ENCODE assay signal across 8 mouse cellular contexts in genomic region chr11:70763582-70763935, GRCm38 (mm10). TPM values are rescaled to one million over a fixed set of nuclear protein-coding genes. Genes with fewer than 3 reads are reported as not detected.
A peak's percentile ranks its signal among the peaks of the same experiment; 100 is the strongest.
DNase-seq lines count a peak whose midpoint lies in the region; ATAC-seq and TF ChIP-seq lines count a peak whose summit lies in the region.

No protein-coding gene starts in this region.

- peak overlapping the region; percentile 91 for H3K27ac ChIP-seq in testis, adult 2 months (ENCODE audit: control insufficient read depth, insufficient read depth, low read depth, low read length)
- peak overlapping the region; percentile 57; the same call in 1 of the 2 replicates for H3K27ac ChIP-seq in forebrain, embryonic 12.5 days
- H3K27ac ChIP-seq in limb, embryonic 14.5 days (replicated peaks; ENCODE audit: low read depth, low read length): no peak overlapping the region
- peak overlapping the region; percentile 61 for H3K27ac ChIP-seq in stomach, postnatal 0 days (replicated peaks)

- DNase-seq in testis, postnatal 14 days (ENCODE audit: low spot score): no peak
- DNase-seq in limb, embryonic 14.5 days (ENCODE audit: low spot score): no peak
- DNase-seq in stomach, postnatal 0 days (ENCODE audit: low spot score): no peak
- DNase-seq in thymus, postnatal 4 days: no peak
- no peak for DNase-seq in cerebellum, adult 9-10 months

- H3K36me3 ChIP-seq in testis, adult 2 months (ENCODE audit: control insufficient read depth, insufficient read depth, low read length): no peaks in the 10 kb centered on the region
- H3K36me3 ChIP-seq in forebrain, embryonic 12.5 days (replicated peaks): no peaks in the 10 kb centered on the region; the same call in 1 of the 2 replicates
- no peaks in the 10 kb centered on the region for H3K36me3 ChIP-seq in limb, embryonic 14.5 days (ENCODE audit: control insufficient read depth, insufficient read depth, low read length)
- no peaks in the 10 kb centered on the region for H3K36me3 ChIP-seq in stomach, postnatal 0 days (ENCODE audit: control insufficient read depth, insufficient read depth, low read length)

- no peaks in the 10 kb centered on the region for H3K9me3 ChIP-seq in forebrain, embryonic 12.5 days
- no peaks in the 10 kb centered on the region for H3K9me3 ChIP-seq in limb, embryonic 14.5 days (ENCODE audit: control insufficient read depth, low read length)
- no peaks in the 10 kb centered on the region for H3K9me3 ChIP-seq in stomach, postnatal 0 days (ENCODE audit: control insufficient read depth, low read length)

- no peaks in the 10 kb centered on the region for H3K27me3 ChIP-seq in testis, adult 2 months (ENCODE audit: control insufficient read depth, insufficient read depth, low read length)
- peaks cover 2% of the 10 kb centered on the region; the same call in 1 of the 2 replicates for H3K27me3 ChIP-seq in forebrain, embryonic 12.5 days
- no peaks in the 10 kb centered on the region for H3K27me3 ChIP-seq in limb, embryonic 14.5 days (ENCODE audit: control insufficient read depth, insufficient read depth, low read length)
- no peaks in the 10 kb centered on the region for H3K27me3 ChIP-seq in stomach, postnatal 0 days (ENCODE audit: control insufficient read depth, insufficient read depth, low read length)

- WGBS in forebrain, embryonic 12.5 days: 35% methylated on average over 3 of the region's 3 CpGs
- 38% methylated on average over 3 of the region's 3 CpGs for WGBS in limb, embryonic 14.5 days
- 27% methylated on average over 3 of the region's 3 CpGs for WGBS in stomach, postnatal 0 days

- no peak for TF ChIP-seq CTCF in testis, adult 2 months (IDR thresholded peaks at IDR 0.05; ENCODE audit: control insufficient read depth, insufficient read depth, insufficient replicate concordance, low read depth, low read length)
- no peak for TF ChIP-seq CTCF in stomach, postnatal 0 days (IDR thresholded peaks at IDR 0.05; ENCODE audit: low read depth)

- TF ChIP-seq EP300 in stomach, postnatal 0 days (optimal IDR thresholded peaks at IDR 0.05): no peak

- peak overlapping the region; percentile 93 for H3K4me3 ChIP-seq in testis, adult 2 months (ENCODE audit: control insufficient read depth, low read depth, low read length)
- peak overlapping the region; percentile 82 for H3K4me3 ChIP-seq in forebrain, embryonic 12.5 days (replicated peaks)
- peak overlapping the region; percentile 70 for H3K4me3 ChIP-seq in limb, embryonic 14.5 days (replicated peaks; ENCODE audit: low read length)
- peak overlapping the region; percentile 65 for H3K4me3 ChIP-seq in stomach, postnatal 0 days (ENCODE audit: low read depth, low read length)

- no peak for TF ChIP-seq POLR2A in testis, adult 2 months (IDR thresholded peaks at IDR 0.05; ENCODE audit: control insufficient read depth, low read depth, low read length)
- TF ChIP-seq POLR2A in limb, embryonic 14.5 days (IDR thresholded peaks at IDR 0.05; ENCODE audit: borderline replicate concordance, extremely low read depth, insufficient read depth, insufficient read length): no peak

- no peak for ATAC-seq in forebrain, embryonic 12.5 days (ENCODE audit: low FRiP score)
- ATAC-seq in limb, embryonic 14.5 days (ENCODE audit: low FRiP score, low read depth): no peak
- ATAC-seq in stomach, postnatal 0 days (ENCODE audit: low FRiP score, low TSS enrichment): no peak; the same call in 1 of the 2 replicates
- no peak for ATAC-seq in frontal cortex, adult (ENCODE audit: low TSS enrichment)

- peak overlapping the region; percentile 79 for H3K9ac ChIP-seq in forebrain, embryonic 12.5 days
- H3K9ac ChIP-seq in limb, embryonic 14.5 days (ENCODE audit: low read depth, low read length, severe bottlenecking): peak overlapping the region; percentile 76
- H3K9ac ChIP-seq in stomach, postnatal 0 days (ENCODE audit: low read length): peak overlapping the region; percentile 77

- H3K4me2 ChIP-seq in forebrain, embryonic 12.5 days: peak overlapping the region; percentile 73
- peak overlapping the region; percentile 71 for H3K4me2 ChIP-seq in limb, embryonic 14.5 days (replicated peaks; ENCODE audit: low read depth, low read length, severe bottlenecking)
- H3K4me2 ChIP-seq in stomach, postnatal 0 days (replicated peaks; ENCODE audit: low read depth): peak overlapping the region; percentile 74

- peaks cover 3% of the 10 kb centered on the region; the same call in 1 of the 2 replicates for H3K4me1 ChIP-seq in testis, adult 2 months (ENCODE audit: control insufficient read depth, insufficient read depth, low read length)
- peaks cover 13% of the 10 kb centered on the region for H3K4me1 ChIP-seq in forebrain, embryonic 12.5 days
- H3K4me1 ChIP-seq in limb, embryonic 14.5 days (ENCODE audit: control insufficient read depth, insufficient read depth, low read length): 0 out of 2 replicates have a peak, but pooled peaks cover 4% of the 10 kb centered on the region
- H3K4me1 ChIP-seq in stomach, postnatal 0 days (replicated peaks; ENCODE audit: control insufficient read depth, insufficient read depth): peaks cover 2% of the 10 kb centered on the region; the same call in 1 of the 2 replicates

RNA-seq across cellular contexts. Expression of gene Zfp3, which starts 0.5 kb away (rescaled TPM):
- 1.2 TPM in 2 replicates for polyA plus RNA-seq in testis, adult 2 months (2012; rRNA removed)
- polyA plus RNA-seq in forebrain, embryonic 12.5 days (2016; fragmentation: Nextera tagmentation; extraction: Ambion mirVana): 10.7 and 11.4 TPM in 2 replicates
- polyA plus RNA-seq in limb, embryonic 14.5 days (2012; rRNA removed): 2.5 and 4.4 TPM in 2 replicates
- 5.9 and 7.3 TPM in 2 replicates for polyA plus RNA-seq in limb, embryonic 14.5 days (2014; fragmentation: Nextera tagmentation; extraction: Ambion mirVana)
- 3.4 and 3.8 TPM in 2 replicates for polyA plus RNA-seq in stomach, postnatal 0 days (2015; fragmentation: Nextera tagmentation; extraction: Ambion mirVana)

RNA-seq across cellular contexts. Expression of gene Scimp, which starts 48.8 kb away (rescaled TPM):
- 0.13 and 0.16 TPM in 2 replicates for polyA plus RNA-seq in testis, adult 2 months (2012; rRNA removed)
- polyA plus RNA-seq in forebrain, embryonic 12.5 days (2016; fragmentation: Nextera tagmentation; extraction: Ambion mirVana): not detected in 2 replicates
- polyA plus RNA-seq in limb, embryonic 14.5 days (2012; rRNA removed): 0.05 and 0.13 TPM in 2 replicates
- polyA plus RNA-seq in limb, embryonic 14.5 days (2014; fragmentation: Nextera tagmentation; extraction: Ambion mirVana): 0.40 and 0.62 TPM in 2 replicates
- 0.57 and 0.63 TPM in 2 replicates for polyA plus RNA-seq in stomach, postnatal 0 days (2015; fragmentation: Nextera tagmentation; extraction: Ambion mirVana)
